Mouse (Mus musculus) CH12.LX (cell line): ENCODE results near the gene Icam5.
A peak's percentile ranks its signal among the peaks of the same experiment; 100 is the strongest.

Source experiments
- CHD2 ChIP-seq: IDR thresholded peaks from 2 replicates; pipeline ENCODE4 v1.6.1; 2011; ENCODE audit warnings: low read length, improper control_type of control experiment
- POLR2A ChIP-seq: IDR thresholded peaks from 2 replicates; pipeline ENCODE4 v1.6.1; 2011; ENCODE audit warnings: low read depth, mild to moderate bottlenecking, improper control_type of control experiment, low read length

- TF ChIP-seq CHD2 (peak; percentile 73), POLR2A (no peak)
Observed at GRCm38 (mm10) chr9:20987953-20988352, 43.9 kb upstream of the Icam5 start.
